Mouse (Mus musculus) intestine, embryonic 16.5 days (tissue): Measurements from ENCODE around the gene Gucd1. TPM values are rescaled to one million over a fixed set of nuclear protein-coding genes. Genes with fewer than 3 reads are reported as not detected.
A peak's percentile ranks its signal among the peaks of the same experiment; 100 is the strongest.

ENCODE experiments used
- ATAC-seq: fragments of 200-750 bp; cut with Nextera tagmentation; 2 replicates; pipeline ENCODE4 v1.8.0; 2017; ENCODE audit warnings: moderate TSS enrichment, moderate library complexity
- H3K27ac ChIP-seq: fragments of 300-500 bp; sonication (generic); 2 replicates; pipeline ENCODE4 v1.5.1; 2014; ENCODE audit warnings: mild to moderate bottlenecking, low read length
- H3K27me3 ChIP-seq: fragments of 300-500 bp; sonication (generic); replicated peaks from 2 replicates; pipeline ENCODE4 v1.6.1; 2014; ENCODE audit warnings: low read length, control low read depth, mixed read lengths; ENCODE audit not compliant: control insufficient read depth, insufficient read depth
- H3K36me3 ChIP-seq: fragments of 300-500 bp; sonication (generic); 2 replicates; pipeline ENCODE4 v1.6.1; 2014; ENCODE audit warnings: low read length, control low read depth; ENCODE audit not compliant: control insufficient read depth, insufficient read depth
- H3K4me1 ChIP-seq: fragments of 300-500 bp; sonication (generic); 2 replicates; pipeline ENCODE4 v1.6.1; 2014; ENCODE audit warnings: low read length, control low read depth, mixed read lengths; ENCODE audit not compliant: control insufficient read depth, insufficient read depth
- H3K4me2 ChIP-seq: fragments of 300-500 bp; sonication (generic); 2 replicates; pipeline ENCODE4 v1.6.1; 2014; ENCODE audit warnings: low read depth, low read length, control low read depth
- H3K4me3 ChIP-seq: fragments of 300-500 bp; sonication (generic); 2 replicates; pipeline ENCODE4 v1.5.1; 2014; ENCODE audit warnings: mild to moderate bottlenecking, low read length
- H3K9ac ChIP-seq: fragments of 300-500 bp; sonication (generic); 2 replicates; pipeline ENCODE4 v1.6.1; 2014; ENCODE audit warnings: low read depth, low read length
- H3K9me3 ChIP-seq: fragments of 300-500 bp; sonication (generic); 2 replicates; pipeline ENCODE4 v1.6.1; 2016; ENCODE audit warnings: low read length, control low read depth; ENCODE audit not compliant: control insufficient read depth
- WGBS: fragments of 180-500 bp; shearing (Covaris S2); extraction: QIAGEN DNeasy Blood & Tissue Kit; methylation state at CpG from one replicate; pipeline ENCODE4 v1.1.7; 2014; 5-methylcytosine and 5-hydroxymethylcytosine counted together
- polyA plus RNA-seq: library from polyadenylated mRNA; unstranded; fragments of >200 nt; fragmentation: Nextera tagmentation; extraction: Ambion mirVana; gene quantifications from 2 replicates; pipeline ENCODE4 v1.2.1, GENCODE M21; 2015

The Gucd1 gene
- polyA plus RNA-seq, 1 experiment from 2014 or later = 55.5 TPM

- peaks cover 10% of the 10 kb centered on the region for H3K36me3 ChIP-seq
- H3K9me3 ChIP-seq = no peaks in the 10 kb centered on the region
- no peak for ATAC-seq
These were observed 205.4 kb downstream of the Gucd1 start for GRCm38 (mm10) chr10:75312361-75312760.

DNA sequence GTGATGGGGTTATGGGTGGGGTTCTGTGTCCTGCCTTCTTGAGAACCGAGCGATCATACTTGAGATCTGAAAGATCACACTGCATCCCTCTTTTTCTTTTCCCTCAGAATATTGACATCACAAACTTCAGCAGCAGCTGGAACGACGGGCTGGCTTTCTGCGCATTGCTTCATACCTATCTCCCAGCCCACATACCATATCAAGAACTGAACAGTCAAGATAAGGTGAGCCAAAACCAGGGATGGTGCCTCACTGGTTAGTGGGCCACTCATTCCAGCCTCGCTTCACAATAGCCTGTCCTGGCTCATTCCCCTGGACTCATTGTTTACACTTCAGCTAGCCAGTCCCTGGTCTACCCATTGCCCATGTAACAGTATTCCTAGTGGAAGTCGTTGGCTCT, 210.6 kb downstream of the Gucd1 start:
- WGBS = 92% methylated on average over 7 of the region's 7 CpGs
- Histone ChIP-seq H3K4me2 (no peak overlapping the region), H3K9ac (no peak overlapping the region), H3K4me3 (no peak overlapping the region), H3K36me3 (peaks cover 13% of the 10 kb centered on the region), H3K4me1 (no peaks in the 10 kb centered on the region), H3K9me3 (no peaks in the 10 kb centered on the region), H3K27ac (no peak overlapping the region), H3K27me3 (no peaks in the 10 kb centered on the region)
- ATAC-seq = no peak

More at GRCm38 (mm10) chr10:75312361-75312760, 205.4 kb downstream of the Gucd1 start:
- Histone ChIP-seq H3K4me2 (no peak overlapping the region), H3K9ac (no peak overlapping the region), H3K27me3 (peaks cover 7% of the 10 kb centered on the region; the same call in 1 of the 2 replicates), H3K4me1 (peaks cover 15% of the 10 kb centered on the region), H3K4me3 (no peak overlapping the region), H3K27ac (no peak overlapping the region)
- WGBS = 81% methylated on average over 7 of the region's 7 CpGs

- Histone ChIP-seq H3K4me2 (no peak overlapping the region), H3K27me3 (no peaks in the 10 kb centered on the region), H3K4me3 (no peak overlapping the region), H3K36me3 (peaks cover 8% of the 10 kb centered on the region; the same call in 1 of the 2 replicates), H3K27ac (peak overlapping the region; percentile 20; the same call in 1 of the 2 replicates), H3K9me3 (no peaks in the 10 kb centered on the region), H3K9ac (0 out of 2 replicates have a peak overlapping the region, but pooled peaks have one; percentile 11), H3K4me1 (peaks cover 8% of the 10 kb centered on the region; the same call in 1 of the 2 replicates)
- WGBS = 69% methylated on average over 6 of the region's 6 CpGs
- ATAC-seq = no peak
These were observed 213.4 kb downstream of the Gucd1 start for GRCm38 (mm10) chr10:75304413-75304812.

DNA sequence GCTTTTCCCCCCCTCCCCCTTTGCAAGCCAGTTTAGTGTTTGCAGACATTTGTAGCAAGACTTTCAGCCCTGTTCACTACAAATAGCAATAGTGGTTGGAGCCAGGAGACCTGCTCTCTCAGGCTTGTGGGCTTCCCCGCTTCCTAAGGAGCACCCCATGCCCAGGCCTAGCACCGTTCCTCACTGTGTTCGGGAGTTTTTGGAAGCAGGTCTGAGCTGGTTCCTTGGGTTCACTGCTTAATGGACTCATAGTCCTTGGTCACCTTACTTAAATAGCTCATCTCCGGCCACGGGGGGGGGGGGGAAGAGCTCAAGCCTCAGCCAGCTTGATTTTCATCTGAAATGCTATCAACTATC, 213.7 kb downstream of the Gucd1 start:
- H3K4me1 ChIP-seq = peaks cover 12% of the 10 kb centered on the region; the same call in 1 of the 2 replicates
- ATAC-seq = no peak
- H3K4me2 ChIP-seq = no peak overlapping the region
- no peaks in the 10 kb centered on the region for H3K27me3 ChIP-seq
- WGBS = 86% methylated on average over 5 of the region's 5 CpGs
- no peak overlapping the region for H3K27ac ChIP-seq
- no peak overlapping the region for H3K4me3 ChIP-seq
- H3K9ac ChIP-seq = no peak overlapping the region
- no peaks in the 10 kb centered on the region for H3K9me3 ChIP-seq
- peaks cover 8% of the 10 kb centered on the region; the same call in 1 of the 2 replicates for H3K36me3 ChIP-seq

GRCm38 (mm10) chr10:75303324-75304048, 214.3 kb downstream of the Gucd1 start:
- no peaks in the 10 kb centered on the region for H3K27me3 ChIP-seq
- no peak overlapping the region for H3K4me3 ChIP-seq
- no peak overlapping the region for H3K4me2 ChIP-seq
- H3K9me3 ChIP-seq = no peaks in the 10 kb centered on the region
- H3K36me3 ChIP-seq = peaks cover 8% of the 10 kb centered on the region; the same call in 1 of the 2 replicates
- ATAC-seq = no peak
- 74% methylated on average over 8 of the region's 8 CpGs for WGBS
- peaks cover 13% of the 10 kb centered on the region; the same call in 1 of the 2 replicates for H3K4me1 ChIP-seq
- H3K27ac ChIP-seq = no peak overlapping the region
- no peak overlapping the region for H3K9ac ChIP-seq

DNA sequence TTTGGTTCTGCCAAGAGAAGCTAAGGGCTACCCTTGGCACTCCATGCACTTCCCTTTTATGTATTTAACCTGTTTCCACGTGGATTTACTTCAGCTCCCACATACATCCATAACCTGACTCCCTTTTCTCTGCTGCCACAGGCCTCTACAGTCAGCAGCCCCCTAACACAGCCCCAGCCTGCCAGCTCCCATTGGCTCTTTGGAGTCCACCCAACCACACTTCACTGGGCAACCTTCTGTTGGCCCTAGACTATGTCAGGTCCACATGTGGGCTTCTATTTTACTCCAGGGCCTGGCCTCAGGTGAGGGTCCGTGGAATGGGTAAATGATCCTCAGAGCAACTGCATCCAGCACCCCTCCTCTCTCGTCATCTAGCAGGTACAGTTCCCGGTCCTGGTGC, 215.2 kb downstream of the Gucd1 start:
- no peak overlapping the region for H3K4me2 ChIP-seq
- peaks cover 13% of the 10 kb centered on the region; the same call in 1 of the 2 replicates for H3K4me1 ChIP-seq
- no peak for ATAC-seq
- H3K9me3 ChIP-seq = no peaks in the 10 kb centered on the region
- H3K9ac ChIP-seq = no peak overlapping the region
- 87% methylated on average over 4 of the region's 4 CpGs for WGBS
- H3K27ac ChIP-seq = no peak overlapping the region
- peaks cover 8% of the 10 kb centered on the region; the same call in 1 of the 2 replicates for H3K36me3 ChIP-seq
- no peaks in the 10 kb centered on the region for H3K27me3 ChIP-seq
- no peak overlapping the region for H3K4me3 ChIP-seq

DNA sequence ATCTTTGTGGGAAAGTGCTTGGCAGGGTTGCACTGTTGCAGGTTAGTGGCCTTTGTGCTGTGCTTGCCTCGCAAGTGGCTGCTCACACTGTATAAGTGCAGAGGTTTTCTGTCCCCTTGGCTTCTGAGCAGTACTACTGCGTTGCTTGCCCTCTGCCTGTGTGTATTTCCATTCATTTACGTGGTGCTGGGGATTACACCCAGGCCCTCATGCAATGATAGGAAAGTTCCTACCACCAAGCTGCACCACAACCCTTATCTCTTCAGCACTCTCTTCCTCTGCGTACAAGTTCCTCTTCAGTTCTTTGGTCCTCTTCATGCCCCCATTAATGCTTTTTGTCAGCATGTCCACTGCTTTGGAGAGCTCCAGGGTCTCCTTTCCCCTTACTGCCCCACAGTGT, 215.8 kb downstream of the Gucd1 start:
- H3K27ac ChIP-seq = no peak overlapping the region
- 88% methylated on average over 4 of the region's 4 CpGs for WGBS
- no peak overlapping the region for H3K4me2 ChIP-seq
- H3K36me3 ChIP-seq = 0 out of 2 replicates have a peak, but pooled peaks cover 4% of the 10 kb centered on the region
- no peak overlapping the region for H3K4me3 ChIP-seq
- peaks cover 13% of the 10 kb centered on the region; the same call in 1 of the 2 replicates for H3K4me1 ChIP-seq
- H3K27me3 ChIP-seq = no peaks in the 10 kb centered on the region
- no peaks in the 10 kb centered on the region for H3K9me3 ChIP-seq
- no peak overlapping the region for H3K9ac ChIP-seq
- no peak for ATAC-seq

DNA sequence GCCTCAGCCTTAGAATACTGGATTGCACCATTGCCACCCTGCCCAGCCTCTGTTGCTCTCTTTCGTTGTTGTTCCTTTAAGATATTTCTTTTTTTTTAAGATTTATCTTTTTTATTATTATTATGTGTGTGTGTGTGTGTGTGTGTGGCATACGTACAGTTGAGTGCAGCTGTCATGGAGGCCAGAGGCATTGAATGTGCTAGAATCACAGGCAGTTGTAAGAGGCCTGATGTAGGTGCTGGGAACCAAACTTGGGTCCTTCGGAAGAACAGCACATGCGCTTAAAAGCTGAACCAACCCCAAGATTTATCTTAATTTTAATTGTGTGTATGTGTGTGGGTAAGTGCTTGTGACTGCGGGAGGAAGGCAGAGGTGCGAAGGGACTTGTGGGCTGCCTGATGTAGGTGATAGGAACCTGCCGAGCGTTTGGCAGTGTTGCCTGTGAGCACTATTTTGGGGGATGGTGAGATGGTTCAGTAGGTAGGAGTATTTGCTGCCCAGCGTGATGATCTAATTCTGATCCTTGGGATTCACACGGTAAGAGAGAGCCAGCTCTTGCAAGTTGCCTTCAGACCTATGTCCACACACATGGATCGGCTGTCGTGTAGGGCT, 216.5 kb downstream of the Gucd1 start:
- no peak overlapping the region for H3K9ac ChIP-seq
- H3K27ac ChIP-seq = no peak overlapping the region
- no peaks in the 10 kb centered on the region for H3K27me3 ChIP-seq
- 0 out of 2 replicates have a peak, but pooled peaks cover 4% of the 10 kb centered on the region for H3K36me3 ChIP-seq
- WGBS = 93% methylated on average over 12 of the region's 12 CpGs
- no peaks in the 10 kb centered on the region for H3K9me3 ChIP-seq
- peaks cover 13% of the 10 kb centered on the region; the same call in 1 of the 2 replicates for H3K4me1 ChIP-seq
- ATAC-seq = no peak
- H3K4me2 ChIP-seq = no peak overlapping the region
- H3K4me3 ChIP-seq = no peak overlapping the region
